Mouse (Mus musculus) gastrocnemius, adult 18-20 months (tissue): ENCODE measurements at regions not wholly inside any gene's neighbourhood (a gene's known extent, or its start where the extent isn't known, plus 50 kb on each side); places are given as distances from the start of the nearest gene placed in this dataset.
A peak's percentile ranks its signal among the peaks of the same experiment; 100 is the strongest.

ENCODE experiments used
- DNase-seq: peaks from one replicate; pipeline ENCODE4 v3.0.0; 2021; ENCODE audit warnings: low spot score

GRCm38 (mm10) chr14:8946851-8947625, 281.0 kb upstream of the 4930452B06Rik start:
- DNase-seq, result no peak

DNA sequence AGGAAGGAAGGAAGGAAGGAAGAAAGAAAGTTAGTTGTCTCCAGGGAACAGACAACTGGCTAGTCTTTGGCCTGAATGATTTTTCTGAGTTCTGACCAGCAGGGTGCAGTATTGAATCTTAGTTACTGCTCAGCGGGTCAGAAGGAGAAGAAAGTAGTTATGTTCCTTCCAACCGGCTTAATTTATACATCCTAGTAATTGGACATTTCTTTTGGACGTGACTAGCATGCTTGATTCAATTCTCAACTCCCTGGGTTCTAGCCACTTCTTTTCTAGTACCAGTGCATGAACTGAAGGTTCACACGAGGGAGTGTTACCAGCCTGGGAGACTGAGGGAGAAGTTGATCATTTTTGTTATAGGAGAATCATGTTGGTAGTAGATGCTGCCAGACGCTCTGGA, 269.1 kb upstream of the 4930452B06Rik start:
- DNase-seq, result peak; percentile 36
